Mouse (Mus musculus) CH12.LX (cell line): Measurements from ENCODE around the gene 2200002D01Rik.
"Not testable (repeated sequence)": the region's sequence is repeated elsewhere in the genome, so short reads cannot be mapped to it uniquely, and the experiment has no call there.

ENCODE experiments used
- CHD2 ChIP-seq: IDR thresholded peaks from 2 replicates; pipeline ENCODE4 v1.6.1; 2011; ENCODE audit warnings: low read length, improper control_type of control experiment
- CTCF ChIP-seq, 2 experiments: IDR thresholded peaks in 1 of 2; conservative IDR thresholded peaks in 1 of 2; 2 replicates each; pipeline ENCODE4 v1.5.1; 2011 to 2012; ENCODE audit warnings: low read depth in 2 of 2, low read length in 2 of 2, improper control_type of control experiment in 1 of 2, inconsistent platforms in 1 of 2, mild to moderate bottlenecking in 1 of 2, moderate library complexity in 1 of 2
- E2F4 ChIP-seq: IDR thresholded peaks from 2 replicates; pipeline ENCODE4 v1.6.1; 2011; ENCODE audit warnings: low read depth, low read length, improper control_type of control experiment; ENCODE audit not compliant: insufficient replicate concordance
- EP300 ChIP-seq: IDR thresholded peaks from 2 replicates; pipeline ENCODE4 v1.6.1; 2011; ENCODE audit warnings: low read length, improper control_type of control experiment
- GABPA ChIP-seq: IDR thresholded peaks from 2 replicates; pipeline ENCODE4 v1.6.1; 2012; ENCODE audit warnings: low read depth, low read length, improper control_type of control experiment, inconsistent platforms; ENCODE audit not compliant: insufficient replicate concordance
- KAT2A ChIP-seq: IDR thresholded peaks from 2 replicates; pipeline ENCODE4 v1.6.1; 2012; ENCODE audit warnings: low read length, improper control_type of control experiment, inconsistent platforms; ENCODE audit not compliant: insufficient replicate concordance
- MAX ChIP-seq: IDR thresholded peaks from 2 replicates; pipeline ENCODE4 v1.6.1; 2011; ENCODE audit warnings: low read length, improper control_type of control experiment
- POLR2AphosphoS2 ChIP-seq: IDR thresholded peaks from 2 replicates; pipeline ENCODE4 v1.6.1; 2011; ENCODE audit warnings: low read depth, low read length, improper control_type of control experiment
- RAD21 ChIP-seq: IDR thresholded peaks from 2 replicates; pipeline ENCODE4 v1.6.1; 2011; ENCODE audit warnings: low read depth, mild to moderate bottlenecking, low read length, improper control_type of control experiment, moderate library complexity
- TBP ChIP-seq: conservative IDR thresholded peaks from 2 replicates; pipeline ENCODE4 v1.6.1; 2011; ENCODE audit warnings: low read depth, low read length, improper control_type of control experiment
- TCF12 ChIP-seq: IDR thresholded peaks from 2 replicates; pipeline ENCODE4 v1.6.1; 2014; ENCODE audit warnings: low read depth, mild to moderate bottlenecking, inconsistent platforms, low read length, improper control_type of control experiment
- USF1 ChIP-seq: IDR thresholded peaks from 2 replicates; pipeline ENCODE4 v1.6.1; 2014; ENCODE audit warnings: low read depth, mild to moderate bottlenecking, inconsistent platforms, low read length, improper control_type of control experiment
- ZC3H11A ChIP-seq: IDR thresholded peaks from 2 replicates; pipeline ENCODE4 v1.6.1; 2012; ENCODE audit warnings: low read depth, mild to moderate bottlenecking, inconsistent platforms, low read length, improper control_type of control experiment
- ZMIZ1 ChIP-seq: IDR thresholded peaks from 2 replicates; pipeline ENCODE4 v1.6.1; 2012; ENCODE audit warnings: low read depth, mild to moderate bottlenecking, inconsistent platforms, low read length, improper control_type of control experiment

DNA sequence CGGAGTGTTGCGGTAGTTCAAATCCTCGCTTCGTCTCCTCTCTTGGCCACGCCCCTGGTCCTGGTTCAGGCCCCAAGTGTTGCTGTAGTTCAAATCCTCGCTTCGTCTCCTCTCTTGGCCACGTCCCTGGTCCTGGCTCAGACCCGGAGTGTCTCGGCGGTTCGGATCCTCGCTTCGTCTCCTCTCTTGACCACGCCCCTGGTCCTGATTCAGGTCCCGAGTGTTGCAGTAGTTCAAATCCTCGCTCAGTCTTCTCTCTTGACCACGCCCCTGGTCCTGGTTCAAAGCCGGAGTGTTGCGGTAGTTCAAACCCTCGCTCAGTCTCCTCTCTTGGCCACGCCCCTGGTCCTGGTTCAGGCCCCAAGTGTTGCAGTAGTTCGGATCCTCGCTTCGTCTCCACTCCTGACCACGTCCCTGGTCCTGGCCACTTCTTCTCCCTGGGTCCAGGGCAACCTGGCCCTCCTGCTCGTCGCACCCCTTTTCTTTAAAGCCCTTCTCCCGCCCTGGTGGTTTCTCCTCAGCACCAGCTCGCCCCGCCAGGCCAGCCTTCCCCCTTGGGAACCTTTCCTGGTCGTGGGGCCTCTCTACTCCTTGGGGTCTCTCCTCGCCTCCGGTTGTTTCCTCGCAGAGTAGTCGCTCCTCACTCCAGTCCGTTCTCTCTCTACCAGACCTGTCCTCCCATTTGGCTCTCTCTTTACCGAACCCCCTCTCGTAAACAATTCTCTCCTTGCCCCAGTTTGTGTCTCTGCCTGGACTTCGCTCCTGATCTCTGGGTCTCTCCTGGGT, 35.3 kb downstream of the 2200002D01Rik start:
- TF ChIP-seq ZC3H11A; CTCF (conservative IDR thresholded peaks at IDR 0.05 in 1 of 2, IDR thresholded peaks at IDR 0.05 in 1 of 2; ENCODE audit: low read depth in 2 of 2, low read length in 2 of 2); USF1; CHD2; ZMIZ1; E2F4; KAT2A; MAX; GABPA; POLR2AphosphoS2; RAD21; TBP; TCF12; EP300: not testable (repeated sequence)
